Mouse (Mus musculus) frontal cortex, postnatal 14 days (tissue): ENCODE data around the gene Fbxl15.

Experiments used
- DNase-seq, 2 experiments: peaks; one replicate each; pipeline ENCODE4 v3.0.0; 2022; ENCODE audit warnings: low spot score in 2 of 2

Fbxl15 gene

GRCm38 (mm10) chr19:46347936-46348668, 20.1 kb downstream of the Fbxl15 start:
- DNase-seq: no peak

- peak; percentile 82 to 84 for DNase-seq
Observed at GRCm38 (mm10) chr19:46348761-46349458, 20.9 kb downstream of the Fbxl15 start.

GRCm38 (mm10) chr19:46349550-46349949, 21.6 kb downstream of the Fbxl15 start:
- no peak for DNase-seq

GRCm38 (mm10) chr19:46350168-46350932, 22.4 kb downstream of the Fbxl15 start, which contains the start of gene 2310034G01Rik:
Gene 2310034G01Rik, minus strand, starts transcription at chr19:46350302.
- DNase-seq: no peak

GRCm38 (mm10) chr19:46356701-46357138, 28.7 kb downstream of the Fbxl15 start:
- DNase-seq: peak; percentile 79 to 82

- DNase-seq: no peak
Observed at GRCm38 (mm10) chr19:46357344-46358280, 29.6 kb downstream of the Fbxl15 start.

- DNase-seq: no peak
Observed at GRCm38 (mm10) chr19:46358381-46358780, 30.4 kb downstream of the Fbxl15 start.

- no peak for DNase-seq
Observed at GRCm38 (mm10) chr19:46362104-46362503, 34.1 kb downstream of the Fbxl15 start.

- DNase-seq: no peak
Observed at GRCm38 (mm10) chr19:46363294-46364009, 35.5 kb downstream of the Fbxl15 start.

- no peak for DNase-seq
Observed at GRCm38 (mm10) chr19:46367798-46368590, 40.0 kb downstream of the Fbxl15 start.

- peak in 1 of 2 experiments; percentile 54 for DNase-seq
Observed at GRCm38 (mm10) chr19:46369204-46369603, 41.2 kb downstream of the Fbxl15 start.

- no peak for DNase-seq
Observed at GRCm38 (mm10) chr19:46374477-46375088, 46.6 kb downstream of the Fbxl15 start.

GRCm38 (mm10) chr19:46375489-46375888, 47.5 kb downstream of the Fbxl15 start:
- no peak for DNase-seq

- no peak for DNase-seq
Observed at GRCm38 (mm10) chr19:46375891-46376290, 47.9 kb downstream of the Fbxl15 start.
